Mouse (Mus musculus): Measurements from ENCODE around the gene Pcgf5.
"Not testable (repeated sequence)": the region's sequence is repeated elsewhere in the genome, so short reads cannot be mapped to it uniquely, and the experiment has no call there.

Pcgf5 gene

DNA sequence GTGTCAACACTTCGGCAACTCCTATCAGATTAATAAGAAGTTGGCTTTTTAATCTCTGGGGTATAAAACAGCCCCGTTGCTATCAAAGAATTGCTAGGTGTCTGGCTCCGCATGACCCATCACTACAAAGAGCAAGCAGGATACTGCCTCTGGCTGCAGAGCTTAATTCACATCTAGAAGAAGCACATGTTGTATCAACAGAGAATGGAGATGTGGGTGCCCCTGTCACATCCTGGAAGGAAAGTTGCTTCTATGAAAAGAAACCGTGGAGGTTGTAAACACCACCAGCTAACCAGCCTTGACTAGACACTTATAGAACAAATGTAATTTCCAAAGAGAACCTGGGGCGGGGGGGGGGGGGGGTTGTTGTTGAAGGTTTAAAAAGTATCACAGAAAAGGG is 35.9 kb downstream of the Pcgf5 start:
- ATAC-seq (ENCODE audit: insufficient number of reproducible peaks, low FRiP score, low TSS enrichment) = no peak

DNA sequence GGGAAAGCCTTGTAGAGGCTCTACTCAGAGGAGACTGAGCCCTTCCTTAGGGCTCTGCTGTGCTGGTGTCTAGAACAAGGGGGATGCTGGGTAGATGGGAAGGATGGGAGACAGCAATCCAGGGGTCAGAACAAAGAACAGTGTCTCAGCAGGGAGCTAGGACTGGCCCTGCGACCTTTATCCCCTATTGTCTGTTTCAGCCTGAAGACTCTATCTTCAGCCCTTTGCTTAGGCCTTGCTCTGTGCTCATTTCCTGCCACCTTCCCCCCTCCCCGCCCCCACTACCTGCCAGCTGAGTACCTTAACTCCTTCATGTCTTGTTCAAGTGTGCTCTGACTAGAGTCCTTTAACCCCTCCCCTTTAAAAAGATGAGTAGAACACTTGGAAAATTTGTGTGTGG is 36.3 kb downstream of the Pcgf5 start:
- no peak for ATAC-seq (ENCODE audit: insufficient number of reproducible peaks, low FRiP score, low TSS enrichment)

DNA sequence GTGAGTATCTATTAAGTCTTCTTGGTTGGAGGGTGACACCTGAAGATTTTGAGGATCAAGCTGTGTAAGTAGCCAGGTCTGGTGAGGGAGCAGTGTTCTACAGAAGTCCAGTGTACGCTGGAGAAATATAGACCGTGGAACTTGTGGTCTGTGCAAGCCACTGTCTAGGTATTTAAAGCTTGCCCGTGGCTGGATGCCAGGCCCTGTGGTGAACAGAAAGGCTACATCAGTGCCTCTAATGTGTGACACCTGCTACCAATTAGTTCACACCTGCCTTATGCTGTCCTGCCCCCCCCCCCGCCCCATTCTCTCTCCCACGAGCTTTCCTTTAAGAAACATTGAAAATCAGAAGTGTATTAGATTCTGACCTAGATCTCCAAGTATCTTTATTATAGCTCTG is 40.4 kb downstream of the Pcgf5 start:
- ATAC-seq (ENCODE audit: insufficient number of reproducible peaks, low FRiP score, low TSS enrichment) = peak; percentile 64

DNA sequence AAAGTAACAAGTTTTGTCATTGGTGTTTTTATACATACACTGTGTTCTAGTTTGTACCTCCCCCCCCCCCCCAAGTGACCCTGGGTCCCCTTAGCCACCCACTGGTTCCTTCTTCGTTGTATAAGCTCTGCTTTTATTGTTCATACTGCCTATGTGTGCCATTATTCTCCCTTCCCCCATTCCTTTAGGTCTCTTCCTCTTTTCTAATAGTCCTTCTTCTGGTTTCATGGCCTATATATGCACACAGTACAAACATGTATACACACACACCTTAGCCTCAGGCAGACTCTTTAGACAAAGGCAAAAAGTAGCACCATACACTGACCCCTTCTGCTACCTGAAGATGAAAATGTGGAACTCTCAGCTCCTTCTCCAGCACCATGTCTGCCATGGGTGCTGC is 42.6 kb downstream of the Pcgf5 start:
- no peak for ATAC-seq (ENCODE audit: insufficient number of reproducible peaks, low FRiP score, low TSS enrichment)

DNA sequence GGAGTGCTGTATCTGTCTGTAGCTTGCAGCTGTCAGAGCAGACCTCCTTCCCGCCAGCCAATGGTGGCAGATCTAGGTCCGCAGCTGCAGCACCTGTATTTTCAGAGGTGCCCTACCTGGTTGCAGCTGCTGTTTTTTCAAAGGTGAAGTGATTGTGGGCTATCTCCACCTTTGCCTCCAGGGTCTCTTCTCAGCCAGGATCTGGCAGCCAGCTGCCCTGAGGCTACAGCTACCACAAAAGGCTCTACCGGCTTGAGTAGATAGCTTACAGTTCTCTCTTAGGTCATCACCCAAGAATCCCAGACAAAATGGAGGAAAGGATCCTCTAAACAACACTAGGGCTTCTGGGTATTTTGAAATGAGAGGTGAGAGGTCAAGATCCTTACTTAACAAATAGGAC is 50.4 kb downstream of the Pcgf5 start:
- ATAC-seq (ENCODE audit: insufficient number of reproducible peaks, low FRiP score, low TSS enrichment) = no peak

DNA sequence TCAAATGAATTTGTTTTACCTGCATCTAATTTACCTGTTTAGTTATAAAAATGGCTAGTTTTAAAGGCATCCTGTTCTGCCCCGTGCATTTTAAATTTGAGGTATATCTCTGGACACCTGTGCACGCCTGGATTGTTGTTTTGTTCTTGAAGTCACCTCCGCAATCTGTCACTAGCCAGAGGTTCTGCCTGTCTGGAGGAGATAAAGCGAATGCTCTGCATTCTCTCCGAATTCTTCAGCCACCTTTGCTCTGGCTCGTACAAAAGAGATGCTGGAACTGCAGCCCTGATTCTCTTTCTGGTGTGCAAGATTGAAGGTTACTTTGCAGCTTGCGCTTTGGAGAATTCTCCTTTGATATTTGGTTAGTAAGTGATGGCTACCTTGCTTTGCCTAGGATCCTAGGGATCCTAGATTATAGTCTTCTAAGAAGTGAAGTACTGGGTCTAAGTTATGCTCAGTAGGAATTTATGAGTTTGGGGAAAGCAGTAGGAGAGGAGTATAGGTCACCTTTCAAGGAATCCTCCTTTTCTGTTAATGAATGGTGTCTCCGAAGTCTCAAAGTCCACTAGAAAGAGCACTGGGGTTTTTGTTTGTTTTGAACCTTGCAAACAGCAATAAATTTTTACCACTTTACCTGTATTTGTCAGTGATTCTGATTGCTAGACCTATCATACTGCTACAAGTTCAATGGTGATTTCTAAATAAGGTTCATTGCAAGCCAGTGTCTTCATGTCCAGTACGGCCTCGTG is 60.4 kb downstream of the Pcgf5 start:
- no peak for ATAC-seq (ENCODE audit: insufficient number of reproducible peaks, low FRiP score, low TSS enrichment)

DNA sequence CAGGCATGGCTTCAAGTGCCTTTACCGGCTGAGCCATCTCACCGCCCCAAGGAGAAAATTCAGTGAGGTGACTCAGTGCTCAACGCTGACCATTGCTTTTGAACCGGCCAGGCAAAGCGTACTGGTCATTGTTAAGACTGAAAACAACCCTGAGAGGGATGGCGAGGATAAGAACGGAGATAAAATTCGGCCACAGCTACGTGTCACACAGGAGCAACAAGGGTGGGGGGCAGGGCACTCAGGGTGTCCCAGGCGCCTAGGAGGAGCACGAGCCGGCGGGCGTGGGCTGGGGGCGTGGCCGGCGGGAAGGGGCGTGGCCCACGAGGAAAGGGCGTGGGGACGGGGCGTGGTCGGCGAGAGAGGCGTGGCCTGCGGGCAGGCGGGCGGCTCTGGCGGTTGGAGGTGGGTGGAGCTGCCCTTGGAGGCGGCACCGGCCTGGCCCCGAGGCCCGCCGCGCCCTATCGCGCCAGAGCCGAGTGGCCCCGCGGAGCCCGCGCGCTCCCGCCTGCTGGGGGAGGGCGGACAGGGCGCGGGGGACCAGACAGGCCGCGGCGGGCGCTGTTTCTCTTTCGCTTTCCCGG is 61.3 kb downstream of the Pcgf5 start:
- ATAC-seq (ENCODE audit: insufficient number of reproducible peaks, low FRiP score, low TSS enrichment) = peak; percentile 90

DNA sequence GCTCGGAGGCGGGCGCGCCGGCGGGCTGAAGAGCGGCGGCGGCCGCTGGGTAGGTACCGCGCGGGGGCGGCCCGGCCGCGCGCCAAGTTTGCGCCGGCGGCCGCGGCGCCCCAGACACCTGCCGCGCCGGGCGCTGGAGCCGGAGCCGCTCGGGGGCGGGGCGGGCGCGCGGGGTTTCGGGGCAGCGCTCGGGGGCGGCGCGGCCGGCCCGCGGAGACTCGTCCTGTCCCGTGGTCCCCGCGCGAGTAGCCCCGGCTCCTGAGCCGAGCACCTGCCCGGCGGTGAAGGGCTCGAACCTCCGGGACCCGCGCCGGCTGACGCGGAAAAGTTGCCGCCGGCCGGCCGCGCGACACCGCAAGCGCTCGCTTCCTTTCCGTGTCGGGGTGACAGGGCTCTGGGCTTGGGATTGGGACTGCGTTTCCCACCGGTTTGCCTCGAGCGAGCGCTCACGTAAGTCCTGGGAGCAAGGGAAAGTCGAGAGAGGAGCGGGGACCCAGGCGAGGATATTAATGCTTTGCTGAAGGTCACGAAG is 61.8 kb downstream of the Pcgf5 start:
- 0 out of 2 replicates have a peak, but pooled peaks have one; percentile 12 for ATAC-seq (ENCODE audit: insufficient number of reproducible peaks, low FRiP score, low TSS enrichment)

DNA sequence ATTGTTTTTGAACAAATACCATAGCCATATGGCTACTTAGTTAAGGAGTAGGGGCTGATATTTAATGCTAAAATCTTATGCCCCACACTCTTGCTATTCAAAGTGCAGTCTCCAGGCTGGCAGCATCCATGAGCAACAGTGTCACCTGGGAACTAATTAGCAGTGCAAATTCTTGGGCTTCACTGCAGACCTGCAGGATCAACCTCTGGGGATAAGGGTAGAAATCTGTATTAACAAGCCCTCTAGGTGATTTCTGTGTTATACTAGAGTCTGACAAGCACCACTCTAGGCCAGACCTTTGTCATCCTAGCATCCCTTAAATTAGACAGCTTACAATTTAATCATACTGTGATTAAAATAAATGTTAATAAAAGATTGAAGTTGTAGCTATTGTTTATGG is 71.8 kb downstream of the Pcgf5 start:
- no peak for ATAC-seq (ENCODE audit: insufficient number of reproducible peaks, low FRiP score, low TSS enrichment)

DNA sequence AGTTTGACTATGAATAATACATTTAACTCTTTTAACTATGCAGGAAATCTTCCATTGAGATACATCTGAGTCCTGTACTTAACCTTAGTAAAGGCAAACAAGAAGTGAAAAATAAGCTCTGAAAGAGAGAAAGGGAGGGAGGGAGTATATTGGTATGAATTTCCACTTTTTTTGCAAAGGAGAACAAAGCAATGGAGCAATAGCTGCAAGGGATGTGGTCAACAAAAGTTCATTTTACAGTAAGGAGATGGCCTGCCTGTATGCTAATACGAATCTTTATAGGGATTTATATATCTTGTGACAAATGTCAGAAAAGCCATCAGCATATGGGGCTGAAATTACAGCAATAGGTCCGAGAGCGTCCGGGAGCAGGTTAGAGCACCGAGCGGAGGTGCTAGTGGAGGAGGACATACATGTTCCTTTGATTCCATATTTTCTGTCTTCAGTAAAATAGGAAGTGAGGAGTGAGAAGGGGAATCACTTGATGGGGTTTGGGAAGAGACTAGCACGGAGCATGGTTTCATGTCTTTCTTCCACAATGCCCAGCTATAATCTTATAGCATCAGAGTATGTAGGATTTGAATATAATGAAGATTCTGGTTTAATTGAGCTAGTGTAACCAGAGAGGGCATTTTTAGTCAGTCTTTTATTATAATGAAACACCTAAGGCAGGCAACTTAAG is 79.2 kb downstream of the Pcgf5 start:
- ATAC-seq (ENCODE audit: insufficient number of reproducible peaks, low FRiP score, low TSS enrichment) = no peak

DNA sequence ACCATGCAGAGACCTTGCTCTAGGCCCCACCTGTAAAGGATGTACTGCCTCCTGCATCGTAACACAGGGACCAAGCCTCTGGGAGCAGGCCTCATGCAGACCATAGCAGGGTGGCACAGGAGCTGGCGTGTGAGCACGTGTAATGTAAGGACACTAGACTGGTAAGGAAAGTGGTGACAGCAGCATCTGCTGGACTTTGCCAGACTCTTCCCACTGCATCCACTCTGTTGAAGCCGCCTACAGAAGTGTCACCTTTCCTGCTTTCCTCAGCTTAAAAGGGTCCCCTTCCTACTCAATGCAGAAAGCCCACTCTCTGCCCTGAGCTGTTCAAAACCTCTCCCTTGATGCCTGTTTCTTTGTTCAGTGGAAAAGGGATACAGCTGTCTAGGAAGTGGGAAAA is 80.0 kb downstream of the Pcgf5 start:
- no peak for ATAC-seq (ENCODE audit: insufficient number of reproducible peaks, low FRiP score, low TSS enrichment)

DNA sequence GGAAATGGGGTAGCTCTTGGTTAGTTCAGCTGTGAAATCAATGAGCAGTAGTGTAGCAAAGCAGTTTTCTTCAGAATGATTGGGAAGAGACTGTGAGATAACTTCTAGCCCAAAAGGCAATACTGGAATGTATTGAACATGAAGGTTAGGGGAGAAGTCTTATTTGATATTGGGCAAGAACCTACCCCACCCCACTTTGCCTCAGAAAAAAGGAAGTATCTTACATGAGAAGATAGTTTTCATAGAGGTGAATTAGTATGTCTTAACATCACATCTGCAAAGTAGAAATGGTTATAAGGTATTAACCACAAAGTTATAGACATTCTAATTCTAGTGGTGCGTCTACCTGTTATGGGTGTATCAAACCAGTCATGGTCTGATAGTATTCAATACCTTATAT is 81.2 kb downstream of the Pcgf5 start:
- no peak for ATAC-seq (ENCODE audit: insufficient number of reproducible peaks, low FRiP score, low TSS enrichment)

DNA sequence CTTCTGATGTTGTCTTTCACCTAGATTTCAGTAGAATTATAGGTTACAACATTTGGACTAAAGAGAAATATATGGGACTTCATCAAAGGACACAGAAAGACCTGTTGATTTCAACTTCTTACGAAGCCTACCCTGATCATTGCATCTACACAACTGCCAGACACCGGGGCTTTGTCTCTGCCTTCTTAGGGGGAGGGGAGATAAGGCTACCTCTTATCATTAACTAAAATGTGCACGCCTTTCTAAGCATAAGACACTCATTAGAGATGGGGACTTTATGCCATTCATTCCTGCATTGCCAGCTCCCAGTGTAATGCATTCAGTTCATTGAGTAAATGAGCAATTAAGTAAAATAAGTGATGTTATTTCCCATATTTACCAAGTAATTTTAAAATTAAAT is 85.1 kb downstream of the Pcgf5 start:
- ATAC-seq (ENCODE audit: insufficient number of reproducible peaks, low FRiP score, low TSS enrichment) = no peak

DNA sequence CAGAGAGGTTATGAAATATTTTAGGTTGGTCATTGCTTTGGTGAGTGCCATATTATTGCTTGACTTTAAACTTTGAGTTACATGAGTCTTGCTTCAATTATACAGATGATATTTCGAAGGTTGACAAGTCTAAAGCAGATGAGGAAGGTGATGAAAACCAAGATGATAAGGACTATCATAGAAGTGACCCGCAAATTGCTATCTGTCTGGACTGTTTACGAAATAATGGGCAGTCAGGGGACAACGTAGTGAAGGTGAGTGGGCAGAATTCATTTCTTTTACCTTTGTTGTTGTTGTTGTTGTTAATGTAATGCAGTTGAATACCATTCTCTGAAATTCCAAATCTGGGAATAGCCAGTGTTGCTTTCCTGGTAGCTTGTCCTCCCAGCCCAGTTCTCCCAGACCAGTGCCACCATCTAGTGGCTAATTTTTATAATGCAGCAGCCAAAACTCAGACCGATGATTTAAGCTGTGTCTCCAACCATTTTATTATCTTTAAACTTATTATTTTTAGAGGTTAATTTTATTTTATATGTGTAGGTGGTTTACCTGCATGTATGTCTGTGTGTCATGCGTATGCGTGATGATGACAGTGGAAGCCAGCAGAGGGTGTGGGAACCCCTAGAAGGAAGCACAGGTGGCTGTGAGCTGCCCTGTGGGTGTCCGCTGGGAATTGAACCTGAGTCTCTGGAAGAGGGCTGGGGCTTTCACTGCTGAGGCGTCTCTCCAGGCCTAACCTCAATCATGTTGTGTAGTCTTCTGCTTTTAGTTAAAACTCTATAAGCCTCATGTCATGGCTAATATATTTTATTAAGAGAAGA is 92.0 kb downstream of the Pcgf5 start:
- ATAC-seq (ENCODE audit: insufficient number of reproducible peaks, low FRiP score, low TSS enrichment) = peak; percentile 52; the same call in 1 of the 2 replicates

DNA sequence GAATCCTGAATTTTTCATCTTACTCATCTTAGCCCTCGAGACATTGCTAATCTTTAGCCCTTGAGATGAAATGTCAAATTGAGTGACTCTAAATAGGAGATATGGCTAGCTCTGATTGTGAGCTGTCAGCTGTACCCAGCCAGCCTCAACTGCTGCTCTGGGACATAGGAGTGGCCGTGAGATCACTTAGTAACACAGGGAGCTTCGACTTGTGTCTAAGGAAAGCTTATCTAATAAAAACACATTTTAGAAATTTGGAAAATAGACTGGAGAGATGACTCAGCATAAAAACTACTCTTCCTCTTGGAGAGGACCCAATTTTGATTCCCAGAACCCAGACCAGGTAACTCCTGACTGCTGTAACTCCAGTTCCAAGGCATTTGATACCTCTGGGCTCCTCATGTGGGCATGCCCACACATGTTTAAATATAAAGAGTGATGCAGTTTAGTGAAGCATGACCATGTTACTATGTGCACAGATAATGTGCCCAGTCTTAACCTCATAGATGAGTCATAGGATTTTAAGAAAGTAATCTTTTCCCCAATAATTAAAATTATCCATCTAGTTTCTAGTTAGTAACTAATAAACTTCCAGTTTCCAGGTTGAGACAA is 103.0 kb downstream of the Pcgf5 start:
- ATAC-seq (ENCODE audit: insufficient number of reproducible peaks, low FRiP score, low TSS enrichment) = no peak

DNA sequence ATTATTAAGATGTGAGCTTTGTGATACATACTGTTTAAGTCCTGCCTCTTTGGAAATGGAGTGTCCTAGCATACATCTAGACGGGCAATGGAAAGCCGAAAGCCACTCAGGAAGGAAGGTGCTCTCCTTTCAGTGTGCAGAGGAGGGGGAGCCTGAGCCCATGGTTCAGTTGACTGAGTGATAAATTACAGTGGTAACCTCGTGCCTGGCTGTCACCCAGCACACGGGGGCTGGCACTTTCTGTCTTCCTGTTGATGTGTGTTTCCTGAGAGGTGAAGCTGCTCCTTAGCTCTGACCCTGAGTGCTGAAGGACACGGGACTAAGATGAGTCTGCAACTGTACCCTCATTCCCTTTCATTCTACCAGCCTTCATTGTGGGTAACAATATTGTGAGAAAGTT is 103.6 kb downstream of the Pcgf5 start:
- ATAC-seq (ENCODE audit: insufficient number of reproducible peaks, low FRiP score, low TSS enrichment) = no peak

DNA sequence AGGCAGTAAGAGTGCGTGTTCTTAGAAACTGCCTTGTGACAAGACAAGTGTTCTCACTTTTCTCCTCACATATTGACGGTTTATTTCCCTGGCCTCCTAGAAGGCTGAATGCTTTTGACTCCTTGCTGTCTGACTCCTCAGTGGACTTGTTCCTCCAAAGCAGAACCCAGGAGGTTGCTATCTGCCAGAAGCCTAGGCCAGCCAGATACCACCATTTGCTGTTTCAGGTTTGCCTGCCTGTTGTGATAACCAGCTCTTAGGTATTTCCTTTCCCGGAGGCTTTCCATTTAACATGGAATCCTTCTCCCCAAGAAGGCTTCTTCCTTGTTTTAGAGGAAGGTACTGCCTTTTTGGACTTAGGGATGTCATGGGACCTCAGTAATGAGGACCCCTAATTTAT is 104.1 kb downstream of the Pcgf5 start:
- not testable (repeated sequence) for ATAC-seq (ENCODE audit: insufficient number of reproducible peaks, low FRiP score, low TSS enrichment)

DNA sequence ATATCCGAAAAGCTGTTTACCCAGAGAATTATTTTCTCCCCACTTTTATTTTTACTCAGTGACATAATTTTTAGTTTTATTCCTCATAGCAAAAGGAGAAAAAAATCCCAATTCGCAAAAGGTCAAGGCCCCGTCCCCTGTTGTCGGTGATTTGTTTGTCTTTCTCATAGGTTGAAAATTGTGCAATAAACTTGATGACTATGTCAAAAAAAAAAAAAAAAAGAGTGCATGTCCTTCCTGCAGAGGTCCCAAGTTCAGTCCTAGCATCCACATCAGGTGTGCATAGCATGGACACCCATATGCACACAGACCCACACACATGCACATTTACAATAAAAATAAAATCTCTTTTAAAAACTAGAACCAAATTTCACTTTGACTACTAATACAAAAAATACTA is 105.3 kb downstream of the Pcgf5 start:
- ATAC-seq (ENCODE audit: insufficient number of reproducible peaks, low FRiP score, low TSS enrichment) = no peak

DNA sequence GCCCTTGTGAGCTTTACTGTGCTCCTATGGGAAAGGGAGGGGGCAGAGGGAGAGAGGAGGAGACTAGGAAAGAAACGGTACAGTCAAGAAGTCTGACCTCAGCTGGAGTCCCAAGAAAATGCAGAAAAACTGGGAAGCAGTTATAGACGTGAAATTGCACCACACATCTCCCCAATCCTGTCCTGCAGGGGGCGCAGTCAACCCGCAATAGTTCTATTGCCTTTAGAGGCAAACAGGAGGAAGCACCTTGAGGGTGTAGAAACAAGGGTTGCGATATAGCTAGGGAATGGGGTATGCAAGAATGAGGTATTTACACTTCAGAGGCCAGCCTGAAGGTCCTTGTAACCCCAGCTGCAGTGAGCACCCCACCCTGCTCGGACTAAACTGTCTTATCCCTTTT is 122.0 kb downstream of the Pcgf5 start:
- peak; percentile 80 for ATAC-seq (ENCODE audit: insufficient number of reproducible peaks, low FRiP score, low TSS enrichment)

DNA sequence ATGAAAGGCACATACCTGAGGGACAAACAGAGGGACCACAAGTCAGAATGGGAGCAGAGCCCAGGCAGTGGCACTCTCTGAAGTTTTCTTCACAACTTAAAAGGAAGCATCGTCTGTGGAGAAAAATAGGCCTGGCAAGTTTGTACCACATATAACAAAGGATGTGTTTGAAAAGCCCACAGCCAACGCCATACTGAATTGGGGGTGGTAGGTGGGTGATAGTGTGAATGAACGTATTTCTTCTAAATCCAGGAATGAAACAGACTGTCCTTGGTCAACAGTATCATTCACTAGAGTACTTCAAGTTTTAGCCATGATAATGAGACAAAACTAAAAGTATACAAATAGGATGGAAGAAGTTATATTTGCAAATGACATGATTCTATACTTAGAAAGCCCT is 123.2 kb downstream of the Pcgf5 start:
- no peak for ATAC-seq (ENCODE audit: insufficient number of reproducible peaks, low FRiP score, low TSS enrichment)

Measured in cerebellum, adult (tissue).